Mouse (Mus musculus) liver, embryonic 14.5 days (tissue): ENCODE measurements around the gene Olfr1348. TPM values are rescaled to one million over a fixed set of nuclear protein-coding genes. Genes with fewer than 3 reads are reported as not detected.

Experiments used
- ATAC-seq: fragments of 200-750 bp; cut with Nextera tagmentation; 2 replicates; pipeline ENCODE4 v1.8.0; 2017; ENCODE audit warnings: moderate number of reproducible peaks, mild to moderate bottlenecking, moderate library complexity; ENCODE audit not compliant: insufficient read depth
- DNase-seq, 3 experiments: peaks; one replicate each; pipeline ENCODE4 v3.0.0-alpha.2; 2012 to 2013; ENCODE audit warnings: low read depth in 3 of 3, low spot score in 3 of 3
- H3K27ac ChIP-seq: fragments of 300-500 bp; sonication (generic); 2 replicates; pipeline ENCODE4 v1.5.1; 2014; ENCODE audit warnings: moderate library complexity, mild to moderate bottlenecking, control low read depth, inconsistent platforms
- H3K27me3 ChIP-seq: fragments of 300-500 bp; sonication (generic); 2 replicates; pipeline ENCODE4 v1.6.1; 2014; ENCODE audit warnings: mild to moderate bottlenecking, low read length, moderate library complexity; ENCODE audit not compliant: control insufficient read depth, insufficient read depth
- H3K36me3 ChIP-seq: fragments of 300-500 bp; sonication (generic); replicated peaks from 2 replicates; pipeline ENCODE4 v1.6.1; 2014; ENCODE audit warnings: low read depth; ENCODE audit not compliant: control insufficient read depth, insufficient read depth
- H3K4me1 ChIP-seq, 2 experiments: fragments of 200-500 bp in 1 of 2; fragments of 300-500 bp in 1 of 2; sonication (generic) in 1 of 2; replicated peaks; 2 replicates each; pipeline ENCODE4 v1.6.1; 2012 to 2014; ENCODE audit warnings: antibody characterized with exemption in 1 of 2, inconsistent platforms in 1 of 2, low read length in 1 of 2; ENCODE audit not compliant: control insufficient read depth in 2 of 2, insufficient read depth in 2 of 2
- H3K4me2 ChIP-seq: fragments of 300-500 bp; sonication (generic); 2 replicates; pipeline ENCODE4 v1.6.1; 2014; ENCODE audit warnings: low read depth, mild to moderate bottlenecking, control low read depth, moderate library complexity
- H3K4me3 ChIP-seq, 2 experiments: fragments of 200-500 bp in 1 of 2; fragments of 300-500 bp in 1 of 2; sonication (generic) in 1 of 2; 2 replicates each; pipeline ENCODE4 v1.5.1; 2012 to 2014; ENCODE audit warnings: low read depth in 2 of 2, low read length in 2 of 2, mild to moderate bottlenecking in 2 of 2, control low read depth in 1 of 2, inconsistent platforms in 1 of 2, moderate library complexity in 1 of 2; ENCODE audit not compliant: insufficient read depth in 1 of 2
- H3K9ac ChIP-seq: fragments of 300-500 bp; sonication (generic); replicated peaks from 2 replicates; pipeline ENCODE4 v1.6.1; 2014; ENCODE audit warnings: mild to moderate bottlenecking, control low read depth, moderate library complexity
- H3K9me3 ChIP-seq: fragments of 300-500 bp; sonication (generic); 2 replicates; pipeline ENCODE4 v1.6.1; 2016; ENCODE audit warnings: low read length, mixed read lengths; ENCODE audit not compliant: control insufficient read depth
- CTCF ChIP-seq: IDR thresholded peaks from 2 replicates; pipeline ENCODE4 v1.5.1; 2016; ENCODE audit warnings: antibody characterized with exemption, low read depth, control low read depth
- EP300 ChIP-seq: IDR thresholded peaks from 2 replicates; pipeline ENCODE4 v1.6.1; 2016; ENCODE audit warnings: antibody characterized with exemption, low read depth
- WGBS: fragments of 180-500 bp; shearing (Covaris S2); extraction: QIAGEN DNeasy Blood & Tissue Kit; methylation state at CpG from one replicate; pipeline ENCODE4 v1.1.7; 2014; ENCODE audit not compliant: insufficient replicate concordance; 5-methylcytosine and 5-hydroxymethylcytosine counted together
- polyA plus RNA-seq, 2 experiments: library from polyadenylated mRNA; depleted of rRNA in 1 of 2; stranded (reverse) in 1 of 2; unstranded in 1 of 2; fragments of >200 nt; fragmentation: Nextera tagmentation in 1 of 2; extraction: Ambion mirVana in 1 of 2; gene quantifications; 2 replicates each; pipeline versions ENCODE4 v1.2.1 to v1.2.3; 2012 to 2014

Olfr1348 gene
- not detected in 2 replicates for polyA plus RNA-seq (2012; rRNA removed)
- polyA plus RNA-seq (2014; fragmentation: Nextera tagmentation; extraction: Ambion mirVana), result not detected in 2 replicates

DNA sequence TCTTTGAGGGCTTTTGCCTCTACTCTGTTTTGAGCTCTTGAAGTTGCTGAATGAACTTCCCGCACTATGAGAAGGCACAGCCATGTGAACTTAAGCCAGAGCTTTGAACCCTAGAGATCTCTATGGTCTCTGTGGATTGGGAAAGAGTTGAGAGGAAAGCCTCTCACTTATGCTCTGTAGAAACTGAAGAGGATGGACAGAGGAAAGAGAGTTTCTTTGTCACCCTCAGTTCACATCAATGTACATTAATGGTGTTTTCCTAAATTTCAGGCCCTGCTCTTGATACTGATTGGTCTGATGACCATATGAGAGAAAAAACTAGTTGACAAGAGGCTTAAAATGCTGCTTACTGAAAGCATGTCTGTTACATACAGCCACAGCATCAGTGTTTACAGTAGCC lies at the start of gene Olfr1348:
TSS of gene Olfr1348 (minus strand) at position 101 of the 400 bp plus-strand sequence.
- Histone ChIP-seq H3K9me3 (no peaks in the 10 kb centered on the region), H3K4me1 (no peaks in the 10 kb centered on the region), H3K4me2 (no peak within 1 kb of the TSS), H3K9ac (no peak within 1 kb of the TSS), H3K36me3 (no peaks in the 10 kb centered on the region), H3K4me3 (no peak within 1 kb of the TSS), H3K27me3 (no peaks in the 10 kb centered on the region), H3K27ac (no peak within 1 kb of the TSS)
- TF ChIP-seq EP300, result no peak
- TF ChIP-seq CTCF, result no peak
- DNase-seq (no peak), ATAC-seq (no peak)
- 74% methylated on average over 1 of the region's 1 CpGs for WGBS

GRCm38 (mm10) chr7:6526141-6526540 lies 17.6 kb upstream of the Olfr1348 start:
- WGBS, result 50% methylated on average over 5 of the region's 5 CpGs
- ATAC-seq, result no peak
- Histone ChIP-seq H3K4me1 (no peaks in the 10 kb centered on the region), H3K9me3 (no peaks in the 10 kb centered on the region; the same call in 1 of the 2 replicates), H3K27ac (no peak overlapping the region), H3K4me3 (no peak overlapping the region), H3K36me3 (no peaks in the 10 kb centered on the region), H3K9ac (no peak overlapping the region), H3K4me2 (no peak overlapping the region), H3K27me3 (no peaks in the 10 kb centered on the region)
- peak in 1 of 3 experiments; percentile 0 for DNase-seq
- TF ChIP-seq EP300 (no peak), CTCF (peak; percentile 76)

GRCm38 (mm10) chr7:6525001-6525400 lies 16.5 kb upstream of the Olfr1348 start:
- Histone ChIP-seq H3K27ac (no peak overlapping the region), H3K9me3 (no peaks in the 10 kb centered on the region; the same call in 1 of the 2 replicates), H3K4me1 (no peaks in the 10 kb centered on the region), H3K27me3 (no peaks in the 10 kb centered on the region), H3K4me2 (no peak overlapping the region), H3K9ac (no peak overlapping the region), H3K36me3 (no peaks in the 10 kb centered on the region), H3K4me3 (no peak overlapping the region)
- 36% methylated on average over 3 of the region's 3 CpGs for WGBS
- ATAC-seq, result no peak
- TF ChIP-seq CTCF, result peak; percentile 35; the same call in 1 of the 2 replicates
- no peak for TF ChIP-seq EP300
- DNase-seq, result no peak

- DNase-seq (no peak), ATAC-seq (no peak)
- no peak within 1 kb of the TSS for H3K9ac ChIP-seq
- H3K27ac ChIP-seq, result no peak within 1 kb of the TSS
- no peak within 1 kb of the TSS for H3K4me2 ChIP-seq
- H3K9me3 ChIP-seq, result no peaks in the 10 kb centered on the region; the same call in 1 of the 2 replicates
- 59% methylated on average over 5 of the region's 5 CpGs for WGBS
- no peaks in the 10 kb centered on the region for H3K27me3 ChIP-seq
- no peak for TF ChIP-seq CTCF
- no peak for TF ChIP-seq EP300
- H3K36me3 ChIP-seq, result no peaks in the 10 kb centered on the region
- no peak within 1 kb of the TSS for H3K4me3 ChIP-seq
- H3K4me1 ChIP-seq, result no peaks in the 10 kb centered on the region
Observed at GRCm38 (mm10) chr7:6522850-6523249, 14.3 kb upstream of the Olfr1348 start, which contains the start of gene Olfr1349. TSS of gene Olfr1349 (minus strand) at chr7:6522950.

DNA sequence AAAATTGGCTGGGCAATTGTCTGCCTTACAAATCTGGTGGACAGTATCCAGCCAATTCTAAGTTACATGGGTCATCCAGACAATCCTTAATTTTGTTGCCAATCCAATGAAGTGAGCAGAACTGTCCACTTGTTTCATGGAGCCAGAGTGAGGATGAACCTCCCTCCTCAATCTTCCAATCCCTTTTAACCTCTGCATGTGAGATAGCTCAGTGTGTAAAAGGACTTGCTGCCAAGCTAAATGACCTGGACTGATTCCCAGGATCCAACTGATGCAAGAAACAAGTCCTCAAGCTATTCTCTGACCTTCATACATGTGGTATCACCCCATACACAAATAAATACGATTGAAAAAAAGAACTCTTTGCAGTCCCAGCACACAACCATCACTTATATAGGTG lies 13.1 kb upstream of the Olfr1348 start:
- Histone ChIP-seq H3K9ac (no peak overlapping the region), H3K4me1 (no peaks in the 10 kb centered on the region), H3K9me3 (no peaks in the 10 kb centered on the region; the same call in 1 of the 2 replicates), H3K4me2 (no peak overlapping the region), H3K27me3 (no peaks in the 10 kb centered on the region), H3K27ac (no peak overlapping the region), H3K36me3 (no peaks in the 10 kb centered on the region), H3K4me3 (no peak overlapping the region)
- ATAC-seq, result no peak
- no peak for TF ChIP-seq EP300
- TF ChIP-seq CTCF, result no peak
- no peak for DNase-seq
- 20% methylated on average over 1 of the region's 1 CpGs for WGBS
